Mouse (Mus musculus): ENCODE results near the gene Dgkb. TPM values are rescaled to one million over a fixed set of nuclear protein-coding genes. Genes with fewer than 3 reads are reported as not detected.

Gene Dgkb
- 0.15 and 0.41 TPM in 2 replicates for polyA plus RNA-seq (2012; rRNA removed; ENCODE audit: low replicate concordance)

DNA sequence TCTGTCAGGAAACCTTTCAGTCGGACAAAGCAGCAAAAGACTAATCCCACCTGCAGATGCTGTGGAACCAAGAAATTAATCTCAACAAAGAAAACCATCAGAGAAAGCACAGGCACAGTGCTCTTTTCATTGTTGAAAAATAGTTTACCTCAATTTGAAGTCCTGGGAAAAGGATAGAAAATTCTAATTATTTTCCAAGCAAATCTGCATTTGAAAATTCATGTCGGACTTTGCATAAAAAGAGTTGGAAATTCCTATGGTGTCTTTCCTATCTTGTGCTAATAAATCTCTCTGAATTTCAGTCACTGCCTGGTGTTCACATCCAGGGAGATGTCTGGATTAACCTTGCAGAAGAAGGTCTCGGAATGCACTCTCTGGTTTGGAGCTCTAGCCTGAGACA is at the start of gene Dgkb:
TSS of gene Dgkb (plus strand) at position 301 of the 400 bp plus-strand sequence.

